Mouse (Mus musculus) embryonic fibroblast, embryonic 13.5 days (primary cell): ENCODE results near the gene Rps6ka3.

ENCODE experiments used
- CTCF ChIP-seq: IDR thresholded peaks from 2 replicates; pipeline ENCODE4 v1.5.1; 2011; ENCODE audit warnings: mild to moderate bottlenecking, control low read depth, low read length, moderate library complexity, borderline replicate concordance; ENCODE audit not compliant: insufficient read depth
- POLR2A ChIP-seq: IDR thresholded peaks from 2 replicates; pipeline ENCODE4 v1.6.1; 2011; ENCODE audit warnings: low read depth, mild to moderate bottlenecking, control low read depth, low read length, moderate library complexity

GRCm38 (mm10) chrX:159372753-159373144, 162.6 kb downstream of the Rps6ka3 start:
- TF ChIP-seq CTCF, result no peak
- no peak for TF ChIP-seq POLR2A
